Mouse (Mus musculus) heart, adult 2 months (tissue): ENCODE data around the gene Cldn5. TPM values are rescaled to one million over a fixed set of nuclear protein-coding genes. Genes with fewer than 3 reads are reported as not detected.

ENCODE experiments used
- DNase-seq, 2 experiments: peaks; one replicate each; pipeline ENCODE4 v3.0.0; 2021
- H3K27ac ChIP-seq: fragments of 200-600 bp; 2 replicates; pipeline ENCODE4 v1.8.1; 2022
- H3K27me3 ChIP-seq: fragments of 200-500 bp; 2 replicates; pipeline ENCODE4 v1.6.1; 2012; ENCODE audit warnings: mild to moderate bottlenecking, low read length, inconsistent platforms, mixed read lengths; ENCODE audit not compliant: control insufficient read depth, insufficient read depth
- H3K36me3 ChIP-seq: fragments of 200-500 bp; 2 replicates; pipeline ENCODE4 v1.6.1; 2012; ENCODE audit warnings: low read length, inconsistent platforms; ENCODE audit not compliant: control insufficient read depth, insufficient read depth
- H3K4me1 ChIP-seq: fragments of 200-500 bp; 2 replicates; pipeline ENCODE4 v1.6.1; 2011; ENCODE audit warnings: low read length; ENCODE audit not compliant: control insufficient read depth, insufficient read depth
- H3K4me3 ChIP-seq: fragments of 200-600 bp; 2 replicates; pipeline ENCODE4 v1.8.1; 2022
- H3K79me2 ChIP-seq: fragments of 200-500 bp; replicated peaks from 2 replicates; pipeline ENCODE4 v1.6.1; 2012; ENCODE audit warnings: mild to moderate bottlenecking, inconsistent platforms, low read length, moderate library complexity, mixed read lengths; ENCODE audit not compliant: control insufficient read depth, insufficient read depth
- H3K9ac ChIP-seq: fragments of 200-500 bp; 2 replicates; pipeline ENCODE4 v1.6.1; 2012; ENCODE audit warnings: low read depth, mild to moderate bottlenecking, control low read depth, inconsistent platforms, low read length, mixed read lengths
- CTCF ChIP-seq: fragments of 200-600 bp; IDR thresholded peaks from 2 replicates; pipeline ENCODE4 v1.8.1; 2022; ENCODE audit warnings: antibody characterized with exemption, mild to moderate bottlenecking, moderate library complexity
- EP300 ChIP-seq: fragments of 200-500 bp; IDR thresholded peaks from 2 replicates; pipeline ENCODE4 v1.6.1; 2011; ENCODE audit warnings: low read depth, low read length, control low read depth; ENCODE audit not compliant: insufficient read depth
- POLR2A ChIP-seq: fragments of 200-500 bp; IDR thresholded peaks from 2 replicates; pipeline ENCODE4 v1.6.1; 2011; ENCODE audit warnings: mild to moderate bottlenecking, low read depth, low read length, control low read depth; ENCODE audit not compliant: insufficient read depth
- WGBS: fragments of 180-500 bp; shearing (Covaris S2); methylation state at CpG from one replicate; pipeline ENCODE4 v1.1.7; 2018; 5-methylcytosine and 5-hydroxymethylcytosine counted together
- intact Hi-C: fragments of 180-260 bp; cut with DNase I; formaldehyde crosslinking; loops from one replicate; pipeline ENCODE4 v1.15.1; 2025
- long read RNA-seq: library from polyadenylated mRNA; stranded (forward); transcript quantifications from one replicate; pipeline ENCODE4 v2.0.0, GENCODE M21; 2021
- polyA plus RNA-seq: library from polyadenylated mRNA; depleted of rRNA; stranded (reverse); fragments of >200 nt; gene quantifications from 2 replicates; pipeline ENCODE4 v1.2.3, GENCODE M21; 2012; rRNA removed
- total RNA-seq, 2 experiments: library from RNA; stranded (reverse); gene quantifications; 2 replicates each; pipeline ENCODE4 v1.2.3; 2021

The Cldn5 gene
- 10 to 100 TPM; 14.7 to 19.5 TPM for total RNA-seq
- polyA plus RNA-seq = 27.6 and 38.3 TPM in 2 replicates
- long read RNA-seq, transcript Cldn5-201 (1 exons, 1,416 nt) = major isoform, 55 of 55 reads
- long read RNA-seq, partial matches to known transcripts = 0 of 55 reads
- long read RNA-seq, other reads (novel, unspliced or antisense) = 0 of 55 reads

GRCm38 (mm10) chr16:18776556-18777100 lies at the start of gene Cldn5:
Gene Cldn5, plus strand, starts transcription at chr16:18776847.
- DNase-seq = peak; percentile 66 to 79
- Histone ChIP-seq H3K4me3 (peak within 1 kb of the TSS; percentile 67), H3K9ac (peak within 1 kb of the TSS; percentile 74), H3K27me3 (0 out of 2 replicates have a peak, but pooled peaks cover 3% of the 10 kb centered on the region), H3K4me1 (peaks cover 8% of the 10 kb centered on the region), H3K27ac (peak within 1 kb of the TSS; percentile 84), H3K36me3 (no peaks in the 10 kb centered on the region; the same call in 1 of the 2 replicates), H3K79me2 (no peaks in the 10 kb centered on the region)
- TF ChIP-seq CTCF (no peak), EP300 (0 out of 2 replicates have a peak, but pooled peaks have one; percentile 23), POLR2A (peak; percentile 89)
- 26% methylated on average over 19 of the region's 19 CpGs for WGBS
- intact Hi-C loops = loop anchor here (1.0 to 2.0 kb wide), 4 partner anchors 22 to 72 kb away; no protein-coding TSS in a partner anchor

- WGBS = 70% methylated on average over 10 of the region's 10 CpGs
- Histone ChIP-seq H3K27me3 (no peaks in the 10 kb centered on the region), H3K27ac (no peak overlapping the region; the same call in 1 of the 2 replicates)
Observed at GRCm38 (mm10) chr16:18727536-18728499, 48.8 kb upstream of the Cldn5 start.

GRCm38 (mm10) chr16:18729185-18729584 lies 47.5 kb upstream of the Cldn5 start:
- no peak overlapping the region for H3K9ac ChIP-seq
- TF ChIP-seq CTCF = no peak
- TF ChIP-seq EP300 = no peak
- TF ChIP-seq POLR2A = no peak
- WGBS = 36% methylated on average over 5 of the region's 5 CpGs
- H3K79me2 ChIP-seq = no peaks in the 10 kb centered on the region
- no peaks in the 10 kb centered on the region for H3K36me3 ChIP-seq
- no peaks in the 10 kb centered on the region for H3K27me3 ChIP-seq
- intact Hi-C loops = no loop called here
- H3K4me3 ChIP-seq = no peak overlapping the region
- H3K4me1 ChIP-seq = peaks cover 9% of the 10 kb centered on the region
- no peak overlapping the region for H3K27ac ChIP-seq
- DNase-seq = no peak

More at GRCm38 (mm10) chr16:18727536-18728499, 48.8 kb upstream of the Cldn5 start:
- intact Hi-C loops = no loop called here
- DNase-seq = no peak
- Histone ChIP-seq H3K36me3 (no peaks in the 10 kb centered on the region), H3K79me2 (no peaks in the 10 kb centered on the region), H3K4me3 (no peak overlapping the region), H3K9ac (no peak overlapping the region), H3K4me1 (peaks cover 13% of the 10 kb centered on the region)
- TF ChIP-seq POLR2A (no peak), EP300 (no peak), CTCF (no peak)

- Histone ChIP-seq H3K27me3 (no peaks in the 10 kb centered on the region), H3K9ac (no peak overlapping the region), H3K4me3 (no peak overlapping the region), H3K27ac (no peak overlapping the region), H3K4me1 (peaks cover 9% of the 10 kb centered on the region), H3K79me2 (no peaks in the 10 kb centered on the region), H3K36me3 (no peaks in the 10 kb centered on the region)
- no peak for DNase-seq
- 46% methylated on average over 3 of the region's 3 CpGs for WGBS
- no peak for TF ChIP-seq CTCF
- TF ChIP-seq POLR2A = no peak
- TF ChIP-seq EP300 = no peak
- intact Hi-C loops = loop anchor here (5.0 kb wide), 1 partner anchor 33 kb away; no protein-coding TSS in a partner anchor
Observed at GRCm38 (mm10) chr16:18730640-18731039, 46.0 kb upstream of the Cldn5 start.

- peak overlapping the region; percentile 75 for H3K27ac ChIP-seq
- H3K79me2 ChIP-seq = no peaks in the 10 kb centered on the region
- 0 out of 2 replicates have a peak overlapping the region, but pooled peaks have one; percentile 18 for H3K9ac ChIP-seq
- peaks cover 9% of the 10 kb centered on the region for H3K4me1 ChIP-seq
- intact Hi-C loops = loop anchor here (1.0 to 5.0 kb wide), 3 partner anchors 13 to 43 kb away; partner anchors contain the start of gene Cldn5
- WGBS = 23% methylated on average over 20 of the region's 20 CpGs
- DNase-seq = peak; percentile 53 to 63
- H3K4me3 ChIP-seq = peak overlapping the region; percentile 15; the same call in 1 of the 2 replicates
- TF ChIP-seq POLR2A (no peak), EP300 (0 out of 2 replicates have a peak, but pooled peaks have one; percentile 66), CTCF (0 out of 2 replicates have a peak, but pooled peaks have one; percentile 11)
- H3K36me3 ChIP-seq = no peaks in the 10 kb centered on the region
- no peaks in the 10 kb centered on the region for H3K27me3 ChIP-seq
Observed at GRCm38 (mm10) chr16:18733100-18733956, 43.3 kb upstream of the Cldn5 start.
